Mouse (Mus musculus) cerebellum, adult 11-12 months (tissue): Measurements from ENCODE around the gene Usp24.

Experiments used
- DNase-seq: peaks from one replicate; pipeline ENCODE4 v3.0.0; 2022

The Usp24 gene

DNA sequence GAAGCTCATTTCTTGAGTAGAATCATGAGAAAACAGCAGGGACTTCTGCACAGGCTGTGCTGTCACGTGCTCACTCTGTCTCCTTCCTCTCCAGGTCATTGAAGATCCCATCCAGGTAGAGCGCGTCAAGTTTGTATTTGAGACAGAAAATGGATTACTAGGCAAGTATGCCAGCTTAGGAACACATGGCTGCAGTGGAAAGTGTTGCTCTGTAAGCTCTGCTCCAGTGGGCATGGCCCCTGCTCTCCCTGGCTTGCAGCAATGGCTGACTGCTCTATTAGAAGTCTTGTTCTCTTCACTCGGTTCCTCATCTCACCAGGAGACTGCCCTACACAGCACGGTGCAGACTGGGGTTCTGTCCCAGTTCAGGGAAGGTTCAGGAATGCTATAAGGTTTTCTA, 114.4 kb downstream of the Usp24 start:
- DNase-seq = no peak

DNA sequence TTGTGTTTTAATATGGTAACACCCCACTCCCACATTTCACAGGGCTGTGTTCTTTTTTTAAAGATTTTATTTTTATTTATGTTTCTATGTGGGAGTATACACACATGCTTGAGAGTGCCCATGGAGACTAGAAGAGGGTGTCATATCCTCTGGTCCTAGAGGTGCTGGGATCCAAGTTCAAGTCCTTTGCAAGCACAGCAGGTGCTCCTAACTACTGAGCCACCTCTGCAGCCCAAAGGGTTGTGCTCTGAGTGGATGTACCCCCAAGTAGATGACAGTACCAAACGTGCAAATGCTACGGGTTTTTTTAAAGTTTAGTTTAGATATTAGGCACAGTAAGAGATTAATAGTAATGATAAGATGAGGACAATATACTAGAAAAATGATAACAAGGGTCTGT, 119.4 kb downstream of the Usp24 start:
- DNase-seq = no peak

- DNase-seq = no peak
Observed at GRCm38 (mm10) chr4:106436475-106436874, 120.5 kb downstream of the Usp24 start.

DNA sequence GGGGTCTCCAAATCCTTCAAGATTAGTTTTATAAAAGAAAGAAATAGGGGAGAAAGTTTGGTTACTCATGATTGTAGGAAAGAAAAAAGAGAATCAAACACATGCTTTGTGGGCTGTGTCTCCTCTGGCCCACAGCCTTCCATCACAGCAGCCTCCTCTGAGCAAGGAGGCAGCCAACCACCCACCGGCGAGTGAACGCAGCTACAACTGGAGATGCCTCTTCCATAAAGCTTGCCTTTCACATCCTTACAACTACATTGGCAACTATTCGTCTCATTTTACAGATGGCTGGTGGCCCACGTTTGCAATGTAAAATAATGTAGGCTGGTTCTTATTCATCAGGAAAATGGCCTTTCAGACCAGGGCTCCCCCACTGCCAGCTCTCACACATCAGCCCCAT, 121.2 kb downstream of the Usp24 start:
- DNase-seq = no peak

GRCm38 (mm10) chr4:106438763-106439162, 122.8 kb downstream of the Usp24 start:
- no peak for DNase-seq

DNA sequence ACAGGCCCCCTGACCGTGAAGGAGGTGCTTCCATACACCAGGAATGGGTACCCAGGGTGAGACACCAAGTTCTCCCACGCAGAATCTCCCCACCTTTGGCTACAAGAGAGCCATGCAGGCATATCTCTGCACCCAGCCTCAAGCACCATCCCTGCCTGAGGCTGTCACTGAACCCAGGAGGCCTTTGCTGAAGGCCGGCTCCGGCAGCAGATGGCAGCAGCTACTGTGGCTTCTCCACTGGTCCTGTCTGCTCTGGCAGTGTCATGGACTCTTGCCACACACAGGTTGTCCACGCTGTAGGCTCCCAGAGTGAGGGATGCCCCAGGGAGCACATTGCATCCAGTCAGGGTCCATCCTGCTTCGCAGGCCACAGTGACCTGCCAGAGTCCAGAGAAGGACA, 127.2 kb downstream of the Usp24 start:
- DNase-seq = peak; percentile 34

DNA sequence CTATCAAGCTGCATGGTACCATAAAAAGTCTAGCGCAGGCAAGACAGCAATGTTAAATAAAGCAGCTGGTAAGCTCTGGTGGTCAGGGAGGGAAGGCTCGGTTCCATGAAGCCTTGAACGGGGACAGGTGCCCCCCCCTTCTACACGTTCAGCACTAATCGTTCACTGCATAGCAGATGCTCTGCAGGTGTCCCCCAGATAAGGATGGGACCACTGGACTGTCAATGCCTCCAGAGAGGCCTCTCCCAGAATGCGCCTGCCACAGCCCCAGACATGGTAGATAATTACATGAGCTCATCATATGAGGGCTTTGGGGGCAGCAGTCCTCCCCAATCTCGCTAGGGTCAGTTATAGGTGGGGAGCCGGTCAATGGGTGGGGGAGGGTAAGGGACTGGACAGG, 133.3 kb downstream of the Usp24 start:
- no peak for DNase-seq

DNA sequence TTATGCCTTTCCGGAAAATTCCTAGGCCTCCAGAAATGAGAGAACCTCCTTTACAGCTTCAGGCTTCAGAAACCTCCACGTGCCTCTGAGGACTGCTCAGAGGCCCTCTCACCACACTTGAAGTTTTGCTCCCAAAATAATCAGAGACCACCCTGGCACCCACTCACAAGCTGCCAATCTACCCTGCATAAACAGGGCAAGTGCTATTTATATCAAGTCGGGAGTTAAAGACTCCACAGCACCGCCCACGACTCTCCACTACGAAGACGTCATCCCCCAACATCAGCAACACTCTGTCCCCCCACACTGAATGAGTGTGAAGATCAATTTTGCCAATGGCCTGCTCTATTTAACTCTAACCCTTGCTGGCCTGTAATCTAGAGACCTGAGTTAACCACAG, 136.4 kb downstream of the Usp24 start:
- no peak for DNase-seq

DNA sequence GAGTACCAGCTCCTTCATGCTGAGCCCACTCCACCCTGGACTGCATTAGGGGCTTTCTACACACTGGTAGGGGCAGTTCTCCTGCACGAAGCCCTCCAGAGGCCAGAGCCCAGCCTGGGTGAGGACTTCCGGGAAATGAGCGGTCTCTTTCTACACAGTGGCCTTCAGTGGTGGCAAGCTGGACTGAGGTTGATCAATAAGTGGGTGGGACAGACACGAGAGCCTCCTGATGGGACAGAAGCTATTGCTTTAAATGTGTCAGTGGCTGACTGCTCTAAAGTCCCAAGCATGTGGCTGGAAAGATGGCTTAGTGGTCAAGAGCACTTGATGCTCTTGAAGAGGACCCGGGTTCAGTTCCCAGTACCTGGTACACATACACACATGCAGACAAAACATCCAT, 137.1 kb downstream of the Usp24 start:
- DNase-seq = no peak

DNA sequence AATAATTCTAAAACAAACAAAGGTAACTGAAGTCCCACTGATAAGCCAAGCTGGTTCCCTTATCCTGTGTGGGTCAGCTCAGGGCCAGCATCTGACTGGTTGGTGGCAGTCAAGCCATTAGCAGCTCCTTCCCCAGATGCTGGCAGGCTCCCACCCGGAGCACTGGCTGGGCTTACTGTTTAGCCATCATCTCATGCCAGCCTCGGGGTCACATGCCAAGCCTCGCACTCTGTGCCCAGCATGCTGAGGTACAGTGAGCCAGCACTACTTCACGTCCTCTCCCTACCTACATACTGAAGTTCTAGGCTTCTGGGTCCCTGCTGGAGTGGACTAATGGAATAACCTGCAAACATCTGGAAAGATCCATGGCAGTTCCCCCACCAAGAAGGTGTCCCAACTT, 137.5 kb downstream of the Usp24 start:
- no peak for DNase-seq

DNA sequence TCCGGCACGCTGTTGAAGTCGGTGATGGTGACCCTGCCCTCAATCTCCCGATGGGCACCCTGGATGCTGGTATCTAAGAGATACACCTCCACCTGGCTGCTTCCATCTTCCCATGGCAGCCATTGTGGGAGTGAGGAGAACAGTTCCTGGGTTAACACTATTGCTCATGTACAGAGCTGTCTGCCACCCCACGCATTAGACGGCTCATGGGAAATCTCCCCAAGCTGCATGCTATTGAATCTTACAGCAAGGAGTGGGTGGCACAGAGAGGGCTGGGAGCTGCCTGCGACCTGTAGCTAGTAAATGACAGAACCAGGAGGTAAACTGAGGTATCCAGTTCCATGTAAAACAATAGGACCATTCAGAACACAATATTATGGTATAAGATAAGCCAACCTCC, 138.5 kb downstream of the Usp24 start:
- DNase-seq = no peak

DNA sequence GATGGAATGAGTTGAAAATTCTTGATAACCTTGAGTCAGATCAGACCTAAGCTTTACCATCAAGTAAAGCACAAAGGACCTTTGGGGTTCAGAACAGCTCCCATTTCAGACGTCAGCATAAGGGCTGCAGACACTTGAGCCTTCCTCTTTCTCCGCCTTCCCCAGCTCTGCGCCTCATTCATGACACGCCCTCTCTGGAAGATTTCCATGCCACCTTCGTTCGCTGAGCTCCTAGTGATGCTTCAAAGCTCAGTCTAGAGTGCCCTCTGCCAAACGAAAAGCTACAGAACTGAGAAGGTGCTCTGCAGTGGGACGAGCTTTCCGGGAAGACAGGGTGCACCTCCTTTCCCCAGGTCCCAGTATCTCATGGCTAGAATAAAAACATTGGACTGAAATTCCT, 146.0 kb downstream of the Usp24 start:
- no peak for DNase-seq

- no peak for DNase-seq
Observed at GRCm38 (mm10) chr4:106462524-106462923, 146.5 kb downstream of the Usp24 start.

DNA sequence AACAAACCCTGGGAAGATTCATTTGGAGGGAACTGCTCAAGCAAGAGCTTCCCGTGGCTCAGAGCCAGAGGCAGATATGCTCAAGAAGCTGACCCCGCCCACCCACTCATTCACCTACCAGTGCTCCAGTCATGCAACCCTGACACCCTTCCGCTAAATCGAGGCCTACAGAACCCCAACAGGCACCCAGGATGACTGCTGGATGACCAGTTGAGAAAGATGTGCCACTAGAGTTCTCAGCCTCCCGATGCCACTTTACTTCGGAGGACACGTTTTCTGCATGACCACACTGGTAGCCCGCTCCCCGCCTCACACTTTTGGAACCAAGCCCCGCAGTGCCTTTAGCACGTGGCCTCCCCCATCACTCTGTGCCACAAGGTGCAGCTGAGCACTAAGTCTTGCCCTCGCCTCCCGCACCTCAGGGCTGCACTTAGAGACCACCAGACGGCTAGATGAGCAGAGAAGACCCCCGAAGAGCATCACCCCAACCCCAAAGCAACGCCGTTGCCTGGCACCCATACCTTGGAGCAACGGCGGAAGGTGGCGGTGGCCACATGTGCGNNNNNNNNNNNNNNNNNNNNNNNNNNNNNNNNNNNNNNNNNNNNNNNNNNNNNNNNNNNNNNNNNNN, 147.3 kb downstream of the Usp24 start:
- DNase-seq = no peak

GRCm38 (mm10) chr4:106467420-106468110, 151.6 kb downstream of the Usp24 start:
- peak; percentile 83 for DNase-seq

DNA sequence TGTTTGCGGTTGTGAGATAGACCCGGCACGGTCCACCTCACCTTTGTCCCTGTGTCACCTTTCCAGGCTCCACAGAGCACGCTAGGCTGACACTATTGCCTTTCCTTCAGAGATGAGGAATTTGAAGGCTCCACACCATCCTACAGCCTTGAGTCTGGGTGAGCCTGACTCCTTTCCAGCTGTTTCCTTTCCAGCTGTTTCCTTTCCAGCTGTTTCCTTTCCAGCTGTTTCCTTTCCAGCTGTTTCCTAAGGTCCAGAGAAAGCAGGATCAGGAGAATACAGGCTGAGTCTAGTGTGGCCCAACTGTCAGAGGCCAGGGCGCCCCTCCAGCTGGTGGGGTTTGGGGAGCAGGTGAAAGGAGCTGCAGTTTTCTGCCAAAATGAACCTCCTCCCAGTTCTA, 154.9 kb downstream of the Usp24 start:
- DNase-seq = no peak

DNA sequence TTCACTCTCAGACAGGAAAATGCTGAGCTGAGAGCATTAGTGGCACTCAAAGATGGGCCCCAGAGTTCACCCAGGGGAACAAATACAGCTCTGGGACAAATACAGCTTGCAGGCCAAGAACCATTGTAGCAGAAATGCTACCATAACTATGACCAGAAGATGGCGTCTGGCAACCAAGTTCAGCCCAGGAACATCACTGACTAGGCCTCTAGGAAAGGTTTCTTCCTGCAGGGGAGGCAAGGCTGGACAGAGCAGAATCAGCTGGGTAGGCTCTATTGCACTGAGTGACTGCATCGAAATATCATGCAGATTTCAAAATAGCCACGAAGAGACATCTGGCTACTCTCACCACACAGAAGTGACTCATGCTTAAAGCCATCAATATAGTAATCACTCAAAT, 156.3 kb downstream of the Usp24 start:
- peak; percentile 48 for DNase-seq

DNA sequence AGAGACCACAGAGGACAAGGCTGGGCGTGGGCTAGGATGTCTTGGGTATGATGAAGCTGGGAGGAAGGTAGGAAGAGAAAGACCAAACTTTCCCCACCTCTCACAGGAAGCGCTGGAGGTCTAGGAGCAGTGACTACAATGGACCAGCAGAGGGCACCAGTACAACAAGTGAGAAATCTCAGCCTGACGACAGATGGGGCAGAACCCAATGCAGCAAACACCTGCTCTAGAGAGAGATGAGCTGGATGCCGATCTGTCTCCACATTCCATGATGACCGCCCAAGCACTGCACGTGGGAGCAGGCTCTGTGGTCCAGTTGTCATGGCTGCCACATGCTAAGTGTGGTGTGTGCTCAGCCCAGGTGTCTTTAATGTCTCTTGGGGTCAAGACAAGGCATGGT, 158.2 kb downstream of the Usp24 start:
- DNase-seq = peak; percentile 48

DNA sequence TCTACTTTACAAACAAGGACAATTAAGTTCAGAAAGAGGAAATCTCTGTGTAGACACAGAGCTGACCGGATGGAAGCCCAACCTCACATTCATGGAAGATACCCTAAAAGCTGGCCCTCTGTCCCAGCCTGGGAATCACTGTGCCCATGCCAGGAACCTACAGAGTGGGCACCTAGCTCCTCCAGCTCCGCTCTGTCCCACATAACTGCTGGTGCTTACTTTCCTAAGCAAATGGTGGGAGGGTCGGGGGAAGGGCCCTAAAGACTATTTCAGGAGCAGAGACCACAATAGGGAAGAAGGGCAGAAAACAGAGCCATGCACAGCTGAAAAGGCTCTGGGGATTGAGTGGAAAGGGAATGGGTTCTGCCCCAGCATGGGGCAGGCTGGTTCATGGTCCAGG, 164.5 kb downstream of the Usp24 start:
- no peak for DNase-seq

DNA sequence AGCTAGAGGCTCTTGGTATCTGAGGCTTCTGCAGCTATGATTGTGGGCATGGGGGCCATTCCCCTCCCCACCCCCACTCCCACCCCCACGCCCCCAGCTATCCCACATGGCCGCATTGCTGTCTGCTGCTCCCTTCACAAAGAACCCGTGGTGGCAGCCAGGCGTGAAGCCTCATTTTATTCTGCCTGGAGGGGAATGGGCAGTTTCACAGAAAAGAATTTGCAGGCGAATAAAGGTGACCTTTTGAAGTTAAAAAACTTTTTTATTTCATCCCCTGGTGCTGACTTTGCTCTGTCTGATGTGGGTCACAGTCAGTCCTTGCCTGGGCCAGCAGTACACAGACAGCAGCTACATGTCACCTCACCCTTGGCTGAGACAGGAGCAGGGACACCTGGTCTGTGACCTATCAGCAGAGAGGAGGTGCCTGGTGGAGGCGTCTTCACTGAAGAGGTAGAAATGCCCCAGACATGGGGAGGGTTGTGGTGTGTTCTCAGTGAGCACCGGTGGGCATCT, 167.3 kb downstream of the Usp24 start:
- DNase-seq = no peak

- no peak for DNase-seq
Observed at GRCm38 (mm10) chr4:106483831-106484230, 167.8 kb downstream of the Usp24 start.

- no peak for DNase-seq
Observed at GRCm38 (mm10) chr4:106490620-106491019, 174.6 kb downstream of the Usp24 start.
